Mouse (Mus musculus) kidney, postnatal 10 days (tissue): ENCODE data around the gene Slc43a2.

Experiments
- DNase-seq: peaks from one replicate; pipeline ENCODE4 v3.0.0; 2021; ENCODE audit warnings: mixed read lengths

The Slc43a2 gene

GRCm38 (mm10) chr11:75531469-75532242 lies at the start of gene Slc43a2:
TSS of gene Slc43a2 (plus strand) at chr11:75531694.
- peak; percentile 98 for DNase-seq

GRCm38 (mm10) chr11:75486192-75486591 lies 45.3 kb upstream of the Slc43a2 start:
- no peak for DNase-seq

- peak; percentile 97 for DNase-seq
These were observed 44.8 kb upstream of the Slc43a2 start, which contains the start of gene Prpf8 for GRCm38 (mm10) chr11:75486601-75487285. TSS of gene Prpf8 (plus strand) at chr11:75486816.

- DNase-seq: no peak
These were observed 44.0 kb upstream of the Slc43a2 start for GRCm38 (mm10) chr11:75487496-75487895.

- DNase-seq: no peak
These were observed 37.0 kb upstream of the Slc43a2 start for GRCm38 (mm10) chr11:75494296-75495049.

- DNase-seq: no peak
These were observed 33.4 kb upstream of the Slc43a2 start for GRCm38 (mm10) chr11:75498126-75498525.

- DNase-seq: no peak
These were observed 23.3 kb upstream of the Slc43a2 start for GRCm38 (mm10) chr11:75508162-75508561.

- DNase-seq: no peak
These were observed 22.6 kb upstream of the Slc43a2 start for GRCm38 (mm10) chr11:75508904-75509303.

- DNase-seq: peak; percentile 86
These were observed 21.5 kb upstream of the Slc43a2 start, which contains the start of gene Rilp for GRCm38 (mm10) chr11:75509741-75510626. TSS of gene Rilp (plus strand) at chr11:75510094.

GRCm38 (mm10) chr11:75510627-75510993 lies 20.9 kb upstream of the Slc43a2 start:
- DNase-seq: peak; percentile 98

GRCm38 (mm10) chr11:75511213-75511612 lies 20.3 kb upstream of the Slc43a2 start:
- DNase-seq: peak; percentile 68

GRCm38 (mm10) chr11:75512301-75513018 lies 19.0 kb upstream of the Slc43a2 start:
- DNase-seq: no peak

- DNase-seq: peak; percentile 83
These were observed 18.2 kb upstream of the Slc43a2 start, which contains the start of gene Scarf1 for GRCm38 (mm10) chr11:75513336-75513735. TSS of gene Scarf1 (plus strand) at chr11:75513540.

GRCm38 (mm10) chr11:75515186-75515585 lies 16.3 kb upstream of the Slc43a2 start:
- no peak for DNase-seq

GRCm38 (mm10) chr11:75519834-75520633 lies 11.5 kb upstream of the Slc43a2 start:
- peak; percentile 45 for DNase-seq

GRCm38 (mm10) chr11:75521609-75522008 lies 9.9 kb upstream of the Slc43a2 start:
- DNase-seq: no peak

- no peak for DNase-seq
These were observed 8.7 kb upstream of the Slc43a2 start for GRCm38 (mm10) chr11:75522793-75523192.

- no peak for DNase-seq
These were observed 5.9 kb upstream of the Slc43a2 start for GRCm38 (mm10) chr11:75525531-75526125.

GRCm38 (mm10) chr11:75526943-75527342 lies 4.6 kb upstream of the Slc43a2 start:
- DNase-seq: no peak

- DNase-seq: no peak
These were observed 1.7 kb upstream of the Slc43a2 start for GRCm38 (mm10) chr11:75529771-75530170.
